Mouse (Mus musculus): ENCODE measurements around the gene Cacnb1.

DNA sequence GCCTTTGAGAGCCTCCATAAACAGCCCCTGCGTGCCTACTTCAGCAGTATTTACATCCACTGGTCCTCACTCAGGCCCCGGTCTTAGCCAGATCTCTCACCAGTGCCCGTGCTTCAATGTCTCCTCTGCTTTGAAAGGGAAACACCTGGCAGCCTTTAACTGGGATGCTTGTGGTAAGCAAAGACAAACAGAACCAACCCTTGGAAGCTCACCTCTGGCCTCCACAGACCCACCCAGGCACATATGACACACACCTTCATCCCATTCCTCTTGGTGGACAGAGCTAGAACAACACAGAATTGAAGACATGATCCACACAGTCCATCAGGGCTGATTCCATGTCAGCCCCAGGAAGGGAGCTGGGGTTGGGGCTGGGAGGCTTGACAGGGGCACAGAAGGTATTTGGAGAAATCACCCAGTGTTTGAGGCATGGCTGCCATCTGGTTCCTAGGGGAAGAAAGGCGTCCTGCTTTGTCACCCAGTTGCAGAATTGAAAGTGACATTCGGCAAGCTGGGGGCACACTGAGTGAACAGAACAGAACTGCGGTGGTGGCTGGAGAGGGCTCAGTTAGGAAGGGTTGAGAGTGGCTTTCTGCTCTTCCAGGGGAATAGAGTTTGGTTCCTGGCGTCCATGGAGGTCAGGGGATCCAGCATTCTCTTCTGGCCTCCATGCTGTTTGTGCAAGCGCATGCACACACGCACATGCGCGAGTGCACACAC is 24.6 kb downstream of the Cacnb1 start:
- TF ChIP-seq CTCF (IDR thresholded peaks at IDR 0.05; ENCODE audit: extremely low read depth, insufficient read length, insufficient replicate concordance, low read depth, low read length) (no peak), POLR2A (IDR thresholded peaks at IDR 0.05; ENCODE audit: low read depth, low read length) (no peak)

All from small intestine, adult 2 months (tissue).